Mouse (Mus musculus) megakaryocyte, adult 5-6 weeks (primary cell): ENCODE data around the gene Mrps11. TPM values are rescaled to one million over a fixed set of nuclear protein-coding genes. Genes with fewer than 3 reads are reported as not detected.

ENCODE experiments used
- ATAC-seq: 2 replicates; pipeline ENCODE4 v1.8.0; 2016; ENCODE audit warnings: mild to moderate bottlenecking, inconsistent platforms; ENCODE audit not compliant: poor library complexity, severe bottlenecking
- total RNA-seq, 2 experiments: library from RNA; stranded (forward) in 1 of 2; stranded (reverse) in 1 of 2; fragments of 153-499, 151-499 nt in 1 of 2; fragments of 221-1000, 200-1000 nt in 1 of 2; gene quantifications; 2 replicates each; pipeline versions ENCODE4 v1.2.3 to v1.2.4; 2015 to 2017

Mrps11 gene
- total RNA-seq, 2 experiments from 2014 or later, result 24.9 to 33.7 TPM

DNA sequence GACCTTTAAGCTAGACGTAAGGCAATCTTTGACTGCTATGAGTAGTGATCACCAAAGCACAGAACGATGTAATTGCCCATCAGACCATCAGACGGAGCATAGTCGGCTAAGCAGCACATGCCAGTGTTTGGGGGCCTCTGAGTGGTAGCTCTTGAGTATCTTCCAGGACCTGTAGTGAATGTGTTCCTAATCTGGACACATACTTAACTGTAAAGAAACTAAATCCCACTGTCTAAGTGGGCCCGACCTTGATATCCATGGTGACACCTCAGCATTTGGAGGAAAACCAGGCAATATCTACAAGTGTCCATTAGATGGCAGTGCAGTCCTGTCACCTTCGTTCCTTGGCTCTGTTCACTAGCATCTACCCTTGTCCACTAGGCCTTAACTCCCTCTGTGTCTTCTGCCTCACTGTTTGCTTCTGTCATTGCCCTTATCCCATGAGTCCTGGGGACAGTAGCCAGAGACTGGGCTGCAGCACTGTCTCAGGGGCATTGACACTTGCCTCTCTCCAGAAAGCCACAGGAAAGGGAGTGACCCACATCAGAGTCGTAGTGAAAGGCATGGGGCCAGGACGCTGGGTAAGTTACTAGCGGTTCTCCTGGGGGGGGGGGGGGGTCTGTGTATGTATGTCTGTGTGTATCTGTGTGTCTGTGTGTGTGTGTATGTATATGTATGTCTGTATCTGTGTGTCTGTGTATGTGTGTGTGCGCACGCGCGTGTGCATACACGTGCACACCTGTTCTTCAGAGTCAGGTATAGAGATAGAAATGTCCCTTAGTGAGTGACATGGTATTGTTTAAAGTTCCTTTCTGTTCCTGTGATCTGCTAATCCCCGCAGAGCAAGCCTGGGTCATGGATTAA is 8.7 kb downstream of the Mrps11 start:
- ATAC-seq, result peak; percentile 89

DNA sequence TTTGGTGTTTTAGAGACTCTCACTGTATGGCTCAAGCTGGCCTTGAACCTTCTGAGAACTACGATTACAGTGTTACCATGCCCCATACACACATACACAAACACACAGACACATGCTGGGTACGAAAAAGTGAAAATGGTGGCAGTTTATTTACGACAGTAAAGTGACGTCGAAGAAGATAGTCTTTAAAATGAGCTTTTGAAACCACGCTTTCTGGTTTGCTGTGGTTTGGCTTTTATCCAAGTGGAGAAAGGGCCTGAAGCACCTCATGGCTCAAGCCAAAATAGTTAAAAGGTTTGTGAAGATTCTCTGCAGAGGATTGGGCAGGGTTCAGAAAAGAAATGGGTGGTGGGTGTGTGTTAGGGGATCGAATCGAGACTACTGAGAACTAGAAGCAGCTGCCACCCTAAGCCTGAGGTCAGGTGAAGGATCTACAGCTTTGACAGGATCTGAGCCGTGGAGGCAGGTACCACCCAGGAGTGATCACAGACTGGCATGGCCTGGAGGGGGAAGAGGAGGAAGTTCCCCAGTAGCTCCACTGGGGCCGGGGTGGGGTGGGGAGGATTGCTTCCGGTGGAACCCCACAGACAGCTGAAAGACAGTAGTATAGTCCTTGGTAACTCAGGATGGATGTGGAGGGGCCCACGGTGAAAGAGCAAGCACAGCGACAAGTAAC is 11.1 kb downstream of the Mrps11 start:
- ATAC-seq, result peak; percentile 64

DNA sequence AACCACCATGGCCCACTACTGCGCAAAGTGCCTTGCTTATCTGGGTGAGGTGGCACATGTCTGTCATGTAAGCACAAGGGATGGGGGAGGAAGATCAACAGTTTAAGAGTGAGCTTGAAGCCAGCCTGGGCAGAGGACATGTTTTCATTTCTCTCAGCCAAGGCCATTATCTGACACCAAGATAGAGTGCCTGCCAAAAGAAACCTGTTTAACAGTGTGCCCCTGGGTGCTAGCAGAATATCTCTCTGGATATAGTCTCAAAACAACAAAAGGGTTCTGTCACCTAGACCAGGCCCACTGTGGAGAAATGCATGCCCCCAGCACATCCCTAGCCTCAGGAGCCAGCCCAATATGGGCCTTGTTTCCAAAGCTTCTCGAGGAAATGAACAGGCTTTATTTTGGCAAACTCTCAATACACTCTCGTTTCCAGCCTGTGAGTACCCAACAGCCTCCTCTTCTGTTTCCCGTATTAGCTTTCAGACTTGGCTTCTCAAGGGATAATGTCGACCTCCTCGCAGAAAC is 11.7 kb downstream of the Mrps11 start:
- no peak for ATAC-seq

DNA sequence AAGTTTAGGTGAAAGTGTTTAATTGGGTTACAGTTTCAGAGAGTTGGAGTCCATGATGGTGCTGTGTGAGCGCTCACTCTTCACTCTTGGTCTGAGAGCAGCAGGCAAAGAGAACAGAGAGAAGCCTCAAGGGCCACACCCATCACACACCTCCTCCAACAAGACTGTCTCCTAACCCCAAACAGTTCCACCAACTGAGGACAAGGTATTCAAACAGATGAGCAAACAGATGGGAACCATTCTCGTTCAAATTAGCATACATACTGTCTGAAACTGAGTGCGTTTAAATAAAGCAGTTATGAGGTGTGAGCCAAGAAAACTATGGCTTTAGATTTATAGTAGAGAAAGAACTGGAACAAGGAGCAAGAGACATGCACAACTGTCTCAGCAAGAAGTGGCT is 13.7 kb downstream of the Mrps11 start:
- ATAC-seq, result no peak

DNA sequence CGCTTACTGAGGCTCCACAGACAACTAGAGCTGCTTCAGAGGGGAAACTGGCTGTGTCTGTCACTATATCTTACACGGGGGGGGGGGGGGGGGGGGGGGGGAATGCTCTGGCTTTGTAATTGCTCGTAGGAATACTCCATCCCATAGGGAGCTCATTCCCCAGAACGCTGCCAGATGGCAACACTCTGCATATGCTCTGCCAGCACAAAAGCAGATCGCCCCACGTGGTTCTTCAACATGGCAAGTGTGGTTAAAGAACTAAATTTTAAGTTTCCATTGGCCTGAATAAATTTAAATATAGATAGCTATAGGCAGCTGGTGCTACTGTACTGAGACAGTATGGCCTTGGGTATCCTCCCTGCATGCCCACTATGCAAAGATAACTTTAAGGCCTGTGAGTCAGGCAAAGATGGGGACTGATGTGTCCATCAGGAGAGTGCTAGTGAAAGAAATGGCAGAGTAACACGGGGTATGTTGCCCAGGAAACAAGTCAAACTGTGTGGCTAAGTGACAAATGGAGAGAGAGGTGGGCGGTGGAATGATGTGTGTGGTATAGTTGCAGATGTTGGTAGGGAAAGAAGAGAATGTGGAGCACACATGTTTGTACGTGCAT is 15.0 kb downstream of the Mrps11 start:
- ATAC-seq, result no peak

DNA sequence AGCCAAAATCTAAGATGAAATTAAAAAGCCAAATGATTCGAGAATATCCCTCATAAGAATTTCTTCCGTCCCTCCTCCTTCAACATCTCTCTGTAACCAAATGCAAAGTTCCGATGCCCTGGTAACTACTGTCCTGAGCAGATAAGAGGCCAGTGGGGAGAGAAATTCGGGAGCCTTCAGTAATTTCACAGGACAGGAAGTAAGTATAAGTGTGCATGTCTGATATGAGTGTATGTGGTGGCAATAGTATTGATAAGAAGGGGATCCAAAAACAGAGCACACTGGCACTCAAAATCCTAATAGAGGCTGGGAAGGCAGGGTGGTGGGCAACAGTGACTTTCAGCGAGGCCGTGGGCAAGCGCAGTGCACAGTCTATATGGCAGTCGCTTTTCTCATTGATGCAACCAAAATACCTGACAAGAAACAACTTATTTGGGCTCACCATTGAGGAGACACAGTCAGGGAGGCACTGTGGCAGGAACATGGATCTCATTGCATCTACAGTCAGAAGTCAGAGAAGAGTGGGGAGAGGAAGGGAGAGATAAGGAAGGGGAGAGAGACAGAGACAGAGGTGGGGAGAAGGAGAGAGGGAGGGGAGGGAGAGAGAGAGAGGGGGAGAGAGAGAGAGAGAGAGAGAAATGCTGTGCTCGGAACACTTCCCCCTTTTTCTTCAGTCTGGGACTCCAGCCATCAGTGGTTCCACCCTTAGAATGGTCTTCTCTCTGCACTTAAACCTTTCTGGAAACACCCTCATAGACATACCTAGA is 17.0 kb downstream of the Mrps11 start:
- ATAC-seq, result 0 out of 2 replicates have a peak, but pooled peaks have one; percentile 18

DNA sequence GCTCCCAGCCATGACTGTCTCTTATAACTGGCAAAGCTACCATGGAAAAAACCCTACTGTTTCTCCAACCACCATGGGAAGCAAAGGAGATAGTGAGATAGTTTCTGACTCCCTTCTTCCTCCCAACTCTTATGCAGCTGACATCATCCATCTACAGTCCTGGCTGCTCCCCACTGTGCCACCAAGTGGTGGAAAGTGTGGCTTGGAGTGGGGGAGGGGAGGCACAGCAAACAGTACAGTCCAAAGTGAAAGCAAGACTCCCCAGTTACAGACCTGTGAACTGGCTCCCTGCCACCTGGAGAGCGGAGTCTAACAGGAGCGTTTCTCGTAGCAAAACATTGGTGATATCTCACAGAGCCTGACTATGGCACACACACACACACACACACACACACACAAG is 20.9 kb downstream of the Mrps11 start:
- no peak for ATAC-seq

DNA sequence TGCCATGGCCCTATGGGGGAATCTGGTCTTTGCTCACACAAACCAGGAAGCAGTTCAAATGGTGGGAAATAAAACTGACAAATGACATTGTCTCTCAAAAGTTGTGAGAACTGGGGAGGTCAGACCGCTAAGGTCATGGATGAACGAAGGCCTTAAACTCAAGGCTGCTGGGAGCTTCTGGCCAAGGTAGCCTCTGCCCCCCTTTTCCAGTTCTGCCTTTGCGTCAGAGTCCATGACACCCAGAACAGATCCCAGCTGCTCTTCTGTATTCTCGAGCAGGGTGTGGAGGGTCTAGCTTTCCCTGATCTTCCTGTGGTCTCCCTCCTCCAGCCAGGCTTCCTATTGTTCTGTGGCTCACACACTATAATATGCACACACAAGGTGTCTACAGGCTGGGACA is 24.3 kb downstream of the Mrps11 start:
- no peak for ATAC-seq

DNA sequence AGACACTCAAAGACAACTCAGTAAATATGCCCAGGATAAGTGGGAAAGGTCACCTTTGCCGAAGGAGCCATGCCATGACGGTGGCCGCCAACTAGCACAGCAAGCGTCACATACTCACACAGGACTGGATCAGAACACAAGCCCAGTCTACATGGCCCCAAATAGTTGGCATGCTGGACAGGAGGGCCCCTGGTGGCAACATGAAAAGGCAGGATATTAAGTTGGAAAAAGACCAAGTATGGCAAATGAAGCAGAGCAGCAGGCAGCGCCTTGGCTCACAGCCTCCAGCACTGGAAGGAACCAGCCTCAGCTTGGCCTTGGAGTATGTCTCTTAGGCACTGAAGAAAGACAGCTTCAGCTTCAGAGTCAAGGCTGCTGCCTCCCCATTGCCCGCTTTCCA is 30.9 kb downstream of the Mrps11 start:
- no peak for ATAC-seq

DNA sequence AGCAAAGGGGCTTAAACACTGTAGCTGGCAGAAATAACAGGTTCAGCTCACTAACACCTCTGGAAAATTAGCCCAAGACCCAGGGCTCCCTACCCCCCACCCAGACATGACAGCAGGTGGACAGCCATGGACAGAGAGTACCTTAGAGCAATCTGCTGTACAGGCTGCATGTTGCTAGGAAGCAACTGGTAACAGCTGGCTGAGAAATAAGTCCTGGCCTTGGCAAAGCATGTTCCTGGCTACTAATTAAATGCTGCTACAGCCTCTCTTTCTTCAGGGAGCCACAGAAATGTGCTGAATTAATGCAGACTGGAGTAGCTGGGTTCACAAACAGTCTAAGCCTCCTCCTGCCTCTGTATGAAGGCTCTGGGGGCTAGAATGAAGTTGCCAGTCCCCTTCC is 31.8 kb downstream of the Mrps11 start:
- no peak for ATAC-seq

DNA sequence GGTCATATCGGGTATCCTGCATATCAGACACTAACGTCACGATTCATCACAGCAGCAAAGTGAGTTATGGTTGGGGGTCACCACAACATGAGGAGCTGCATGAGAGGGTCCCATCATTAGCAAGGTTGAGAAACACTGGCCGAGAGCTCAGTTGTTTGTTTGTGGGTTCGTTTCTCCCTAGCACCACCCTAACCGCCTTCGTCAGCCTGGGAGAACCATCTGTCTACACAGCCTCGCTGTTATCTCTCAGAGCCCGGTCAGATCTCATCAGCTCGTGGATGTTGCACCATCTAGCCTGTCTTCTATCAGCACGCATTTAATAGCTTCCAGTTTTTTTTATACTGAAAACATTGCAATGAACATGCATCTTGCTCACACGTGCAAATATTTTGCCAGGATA is 35.4 kb downstream of the Mrps11 start:
- ATAC-seq, result peak; percentile 59; the same call in 1 of the 2 replicates

DNA sequence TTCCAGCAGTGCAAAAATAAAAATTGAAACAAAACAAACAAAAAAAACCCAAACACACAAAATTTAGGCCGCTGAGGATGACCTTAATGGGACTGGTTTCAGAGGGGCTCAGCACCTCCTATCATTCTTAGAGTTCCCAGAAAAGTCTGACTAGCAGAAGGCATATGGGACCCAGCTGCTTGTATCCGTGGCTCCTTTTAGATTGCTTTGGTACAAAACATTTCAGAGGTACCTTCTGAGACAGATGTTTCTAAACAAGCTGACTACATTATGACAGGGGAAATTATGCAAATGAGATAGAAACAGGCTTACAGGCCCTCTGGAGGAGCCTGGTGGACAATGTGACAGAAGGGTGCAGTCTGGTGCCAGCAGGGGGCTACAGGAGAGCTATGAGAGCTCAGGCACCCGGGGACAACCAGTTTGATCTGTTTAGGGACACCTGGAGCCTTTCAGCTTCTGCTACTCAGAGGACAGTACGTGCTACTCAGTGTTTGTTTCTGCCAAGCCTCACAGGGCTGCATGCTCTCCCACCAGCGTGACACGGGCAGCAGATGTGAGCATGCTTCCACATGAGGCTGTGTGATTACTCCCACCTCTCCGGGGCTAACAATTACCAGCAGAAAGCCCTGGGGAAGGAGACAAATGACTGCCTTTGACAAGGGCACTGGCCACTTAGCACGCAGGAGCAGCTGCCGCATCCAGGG is 43.9 kb downstream of the Mrps11 start:
- no peak for ATAC-seq

DNA sequence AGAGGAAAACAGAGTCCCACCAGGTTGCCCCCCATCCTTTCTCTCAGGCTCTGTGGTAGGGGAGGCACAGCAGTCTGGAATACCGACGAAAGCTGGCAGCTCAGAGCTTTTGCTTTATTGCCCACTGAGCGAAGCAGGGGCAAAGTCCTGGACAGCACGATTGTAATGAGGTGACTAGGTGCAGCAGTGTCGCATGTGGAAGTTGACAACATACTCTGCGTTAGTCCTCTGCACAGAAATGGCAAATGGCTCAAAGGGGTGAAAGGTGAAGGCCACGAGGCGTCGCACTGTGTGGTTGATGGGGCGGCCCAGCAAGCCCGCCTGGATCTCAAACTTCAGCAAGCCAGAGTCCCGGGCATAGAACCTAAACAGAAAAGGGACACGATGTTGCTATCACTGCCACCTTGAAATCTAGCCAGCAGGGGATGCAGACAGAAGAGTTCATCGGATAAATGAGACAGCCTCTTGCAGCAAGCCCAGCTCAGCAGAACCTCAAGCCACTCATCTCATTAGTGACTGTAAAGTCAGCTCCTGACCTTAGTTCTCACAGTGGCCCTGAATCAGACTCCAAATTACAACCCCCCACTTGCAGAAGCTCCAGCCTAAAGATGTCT is 44.9 kb downstream of the Mrps11 start:
- ATAC-seq, result no peak

DNA sequence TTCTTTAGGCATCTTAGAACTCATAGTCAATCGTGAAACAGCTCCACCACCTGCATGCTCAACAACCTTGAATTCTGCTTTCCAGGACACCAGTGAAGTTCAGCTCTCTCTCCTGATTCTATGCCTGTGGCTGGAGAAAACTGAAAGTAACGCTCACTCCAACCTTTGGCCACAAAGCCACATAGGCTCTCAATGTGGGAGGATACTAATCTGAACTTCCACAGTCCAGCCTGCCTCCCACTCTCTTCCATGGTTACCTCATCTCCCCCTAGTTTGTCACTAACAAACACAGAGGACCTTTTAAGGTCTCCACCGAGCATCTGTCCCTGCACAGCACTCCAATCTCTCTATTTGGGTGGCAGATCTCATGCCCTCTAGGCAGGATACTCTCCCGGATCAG is 52.7 kb downstream of the Mrps11 start:
- ATAC-seq, result no peak

DNA sequence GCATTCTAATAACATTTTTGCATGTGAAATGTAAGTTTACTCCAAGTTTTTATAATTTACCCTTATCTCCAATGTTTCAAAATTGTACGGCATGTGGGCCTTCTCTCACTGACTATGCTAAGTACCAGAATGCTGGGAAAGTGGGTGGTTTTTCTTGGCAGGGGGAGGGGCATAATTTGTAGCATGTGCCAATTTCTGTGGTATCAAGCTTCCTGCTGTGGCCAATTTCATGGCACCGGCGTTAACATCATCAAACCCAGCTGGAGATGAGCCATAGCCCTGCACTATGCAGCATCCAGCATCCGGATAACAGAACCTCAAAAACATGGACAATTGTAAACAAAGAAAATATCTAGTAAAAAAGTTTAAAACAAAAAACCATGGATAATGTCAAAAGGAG is 54.3 kb downstream of the Mrps11 start:
- peak; percentile 49 for ATAC-seq

DNA sequence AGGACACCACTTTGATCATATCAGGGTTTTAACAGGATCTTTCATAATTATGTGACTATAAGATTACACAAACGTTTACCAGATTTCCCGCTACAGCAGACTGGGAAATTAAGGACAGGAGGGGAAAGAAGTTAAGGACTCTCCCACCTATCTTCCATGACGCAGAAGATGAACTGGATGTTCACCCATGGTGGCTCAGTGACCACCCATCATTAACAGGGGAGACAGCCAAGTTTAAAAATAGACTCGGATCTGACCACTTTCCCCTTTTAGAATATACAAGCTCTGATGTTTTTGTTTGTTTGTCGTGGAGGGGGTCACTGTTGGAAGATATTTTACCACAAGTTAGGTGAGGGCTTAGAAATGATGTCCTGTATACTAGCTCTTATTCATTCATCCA is 58.7 kb downstream of the Mrps11 start:
- ATAC-seq, result no peak
